Mouse (Mus musculus) bone marrow macrophage, adult 2 months (primary cell): ENCODE data around the gene Ccl4.

Source experiments
- CTCF ChIP-seq: IDR thresholded peaks from 2 replicates; pipeline ENCODE4 v1.5.1; 2012; ENCODE audit warnings: low read depth, mild to moderate bottlenecking, low read length, moderate library complexity
- POLR2A ChIP-seq: IDR thresholded peaks from 2 replicates; pipeline ENCODE4 v1.6.1; 2012; ENCODE audit warnings: mild to moderate bottlenecking, low read depth, low read length, borderline replicate concordance

DNA sequence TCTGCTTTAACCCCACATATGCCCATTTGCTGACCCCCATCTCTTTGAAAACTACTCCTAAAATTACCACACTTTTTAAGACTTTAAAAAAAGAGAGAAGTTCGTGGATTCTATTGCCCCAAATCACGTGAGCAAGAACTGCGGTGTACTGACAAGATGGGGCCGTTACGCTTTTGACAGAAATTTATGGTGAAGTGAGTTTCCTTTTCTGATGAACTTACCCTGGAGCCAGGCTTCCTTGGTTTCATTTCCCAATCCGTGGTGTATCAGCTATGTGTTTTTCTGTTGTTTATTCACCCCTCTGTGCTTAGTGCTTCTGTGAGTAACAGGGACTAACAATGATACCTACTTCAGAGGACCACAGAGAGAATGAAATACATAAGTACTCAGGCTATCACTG is 3.6 kb upstream of the Ccl4 start:
- no peak for TF ChIP-seq CTCF
- no peak for TF ChIP-seq POLR2A
